Mouse (Mus musculus) neural tube, embryonic 11.5 days (tissue): ENCODE measurements at regions not wholly inside any gene's neighbourhood (a gene's known extent, or its start where the extent isn't known, plus 50 kb on each side); places are given as distances from the start of the nearest gene placed in this dataset.

ENCODE experiments used
- ATAC-seq: fragments of 200-750 bp; cut with Nextera tagmentation; 2 replicates; pipeline ENCODE4 v1.8.0; 2017; ENCODE audit warnings: moderate number of reproducible peaks, mild to moderate bottlenecking, moderate TSS enrichment, moderate library complexity; ENCODE audit not compliant: insufficient read depth, low FRiP score, low TSS enrichment
- DNase-seq: peaks from one replicate; pipeline ENCODE4 v3.0.0-alpha.2; 2015; ENCODE audit warnings: low spot score
- H3K27ac ChIP-seq: fragments of 300-500 bp; sonication (generic); 2 replicates; pipeline ENCODE4 v1.5.1; 2014; ENCODE audit warnings: low read depth, mild to moderate bottlenecking, low read length
- H3K27me3 ChIP-seq: fragments of 300-500 bp; sonication (generic); 2 replicates; pipeline ENCODE4 v1.6.1; 2014; ENCODE audit warnings: mild to moderate bottlenecking, low read length, mixed read lengths; ENCODE audit not compliant: control insufficient read depth, insufficient read depth
- H3K36me3 ChIP-seq: fragments of 300-500 bp; sonication (generic); 2 replicates; pipeline ENCODE4 v1.6.1; 2014; ENCODE audit warnings: mild to moderate bottlenecking, low read length, moderate library complexity, mixed read lengths; ENCODE audit not compliant: control insufficient read depth, insufficient read depth
- H3K4me1 ChIP-seq: fragments of 300-500 bp; sonication (generic); 2 replicates; pipeline ENCODE4 v1.6.1; 2014; ENCODE audit warnings: low read length, mixed read lengths; ENCODE audit not compliant: control insufficient read depth, insufficient read depth
- H3K4me2 ChIP-seq: fragments of 300-500 bp; sonication (generic); 2 replicates; pipeline ENCODE4 v1.6.1; 2014; ENCODE audit warnings: low read depth, mild to moderate bottlenecking, moderate library complexity
- H3K4me3 ChIP-seq: fragments of 300-500 bp; sonication (generic); 2 replicates; pipeline ENCODE4 v1.5.1; 2014; ENCODE audit warnings: low read depth, low read length
- H3K9ac ChIP-seq: fragments of 300-500 bp; sonication (generic); 2 replicates; pipeline ENCODE4 v1.6.1; 2014; ENCODE audit warnings: mild to moderate bottlenecking, low read length
- H3K9me3 ChIP-seq: fragments of 300-500 bp; sonication (generic); 2 replicates; pipeline ENCODE4 v1.6.1; 2016; ENCODE audit warnings: low read length; ENCODE audit not compliant: control insufficient read depth
- WGBS: fragments of 180-500 bp; shearing (Covaris S2); extraction: QIAGEN DNeasy Blood & Tissue Kit; methylation state at CpG from one replicate; pipeline ENCODE4 v1.1.7; 2014; 5-methylcytosine and 5-hydroxymethylcytosine counted together

DNA sequence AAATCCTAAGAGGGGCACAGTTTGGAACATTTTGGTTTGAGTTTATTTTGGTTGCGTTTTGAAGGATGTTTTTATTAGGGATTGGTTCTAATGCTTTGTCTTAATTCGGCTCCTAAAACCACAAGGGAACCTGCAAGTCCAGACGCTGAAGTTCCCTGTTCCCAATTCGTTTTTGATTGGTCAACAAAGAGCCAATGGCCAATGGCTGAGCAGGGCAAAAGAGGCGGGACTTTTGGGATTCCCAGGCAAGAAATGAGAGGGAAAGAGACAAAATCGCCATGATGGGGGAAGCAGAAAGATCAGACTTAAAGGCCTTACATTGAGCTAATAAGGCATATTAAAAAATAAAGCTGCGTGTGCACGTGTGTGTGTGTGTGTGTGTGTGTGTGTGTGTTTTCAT, 76.3 kb downstream of the Cartpt start:
- Histone ChIP-seq H3K9me3 (no peaks in the 10 kb centered on the region), H3K4me1 (no peaks in the 10 kb centered on the region), H3K4me3 (no peak overlapping the region), H3K27me3 (no peaks in the 10 kb centered on the region), H3K27ac (no peak overlapping the region), H3K9ac (no peak overlapping the region), H3K36me3 (no peaks in the 10 kb centered on the region), H3K4me2 (no peak overlapping the region)
- 68% methylated on average over 8 of the region's 8 CpGs for WGBS
- DNase-seq, result no peak
- no peak for ATAC-seq

DNA sequence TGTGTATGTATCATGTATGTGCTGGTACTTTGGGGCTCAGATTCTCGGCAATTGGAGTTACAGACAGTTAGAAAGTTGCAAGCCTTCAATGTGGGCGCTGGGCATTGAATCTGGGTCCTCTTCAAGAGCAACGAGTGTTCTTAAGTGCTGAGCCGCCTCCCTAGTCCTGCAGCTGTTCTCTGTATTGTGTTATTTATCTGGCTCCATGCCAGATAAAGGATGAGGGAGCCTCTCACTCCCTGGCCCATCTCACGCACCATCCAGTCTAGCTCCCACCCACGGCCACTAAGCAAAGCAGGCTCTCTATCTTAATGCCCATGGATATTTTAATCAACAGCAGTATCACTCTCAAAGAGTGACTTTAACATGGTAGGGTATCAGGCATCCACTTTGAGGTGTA, 84.2 kb downstream of the Cartpt start:
- Histone ChIP-seq H3K4me2 (no peak overlapping the region), H3K4me3 (no peak overlapping the region), H3K36me3 (no peaks in the 10 kb centered on the region), H3K27me3 (no peaks in the 10 kb centered on the region), H3K27ac (no peak overlapping the region), H3K9me3 (no peaks in the 10 kb centered on the region), H3K4me1 (no peaks in the 10 kb centered on the region), H3K9ac (no peak overlapping the region)
- WGBS, result 79% methylated on average over 6 of the region's 6 CpGs
- ATAC-seq (no peak), DNase-seq (no peak)

DNA sequence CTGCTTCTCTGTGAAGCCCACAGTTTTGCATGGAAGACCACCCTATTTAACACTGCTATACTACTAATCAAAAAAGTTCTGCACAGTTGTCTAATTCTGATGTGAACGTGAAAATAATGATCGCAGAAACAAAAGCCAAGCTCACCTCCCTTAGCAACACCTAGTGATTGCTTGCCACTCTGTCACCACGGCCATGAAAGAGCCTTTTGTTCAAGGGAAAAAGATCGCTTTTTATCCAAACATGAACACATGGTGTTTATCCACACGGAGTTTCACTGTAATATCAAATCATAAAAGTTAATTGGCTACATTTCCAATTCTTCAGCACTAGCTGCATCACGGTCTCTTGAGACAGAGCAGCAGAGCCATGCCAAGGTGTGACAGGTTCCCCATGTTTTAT, 85.1 kb downstream of the Cartpt start:
- no peaks in the 10 kb centered on the region for H3K4me1 ChIP-seq
- no peak overlapping the region for H3K9ac ChIP-seq
- 74% methylated on average over 6 of the region's 6 CpGs for WGBS
- DNase-seq (no peak), ATAC-seq (no peak)
- no peak overlapping the region for H3K4me3 ChIP-seq
- no peak overlapping the region for H3K4me2 ChIP-seq
- no peaks in the 10 kb centered on the region for H3K9me3 ChIP-seq
- no peak overlapping the region for H3K27ac ChIP-seq
- H3K36me3 ChIP-seq, result no peaks in the 10 kb centered on the region
- no peaks in the 10 kb centered on the region for H3K27me3 ChIP-seq

DNA sequence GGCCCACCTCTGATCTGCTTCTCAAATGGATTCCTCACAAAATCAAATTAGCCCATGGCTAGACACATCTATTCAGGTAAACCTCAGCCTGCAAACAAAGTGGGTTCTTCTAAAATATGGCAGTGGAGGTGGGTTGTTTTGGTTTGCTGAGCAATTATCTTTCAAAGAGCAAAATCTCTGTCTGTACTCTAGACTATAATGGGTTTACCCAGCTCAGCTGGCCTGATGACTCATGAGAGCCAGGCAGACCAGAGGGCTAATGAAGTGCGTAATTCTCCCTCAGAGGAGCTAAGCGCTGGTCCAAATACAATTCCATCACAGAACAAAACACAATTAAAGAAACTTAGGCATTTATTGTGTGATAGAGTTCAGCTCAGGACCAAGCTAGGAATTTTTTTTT, 86.1 kb downstream of the Cartpt start:
- Histone ChIP-seq H3K36me3 (no peaks in the 10 kb centered on the region), H3K9me3 (no peaks in the 10 kb centered on the region), H3K27me3 (no peaks in the 10 kb centered on the region), H3K27ac (no peak overlapping the region), H3K4me1 (no peaks in the 10 kb centered on the region), H3K4me3 (no peak overlapping the region), H3K4me2 (no peak overlapping the region), H3K9ac (no peak overlapping the region)
- DNase-seq (no peak), ATAC-seq (no peak)
- WGBS, result 77% methylated on average over 2 of the region's 2 CpGs

DNA sequence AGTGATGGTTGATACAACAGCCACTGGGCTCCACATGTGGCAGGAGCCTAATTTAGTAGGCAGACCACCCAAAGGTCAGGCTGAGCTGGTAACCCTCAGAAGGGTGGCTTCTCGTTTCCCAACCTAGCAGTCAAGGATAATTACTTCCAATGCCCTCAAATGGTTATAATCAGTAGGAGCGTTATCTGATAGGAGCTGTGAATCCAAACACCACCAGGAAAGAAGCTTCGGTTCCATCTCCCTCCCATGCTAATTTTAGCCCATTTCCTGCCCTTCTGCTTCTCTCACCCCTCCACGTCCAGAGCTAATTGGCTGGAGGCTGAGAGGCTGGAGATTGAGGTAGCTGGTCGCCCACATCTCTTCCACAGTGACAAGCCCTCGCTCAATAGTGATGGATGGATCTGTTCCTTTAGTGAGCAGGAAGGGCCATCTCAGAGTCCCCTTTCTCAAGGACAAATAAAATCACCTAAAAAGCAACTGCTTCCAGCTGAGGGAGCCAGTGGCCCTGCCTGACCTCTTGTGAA, 86.8 kb downstream of the Cartpt start:
- WGBS, result 24% methylated on average over 6 of the region's 6 CpGs
- ATAC-seq (no peak), DNase-seq (no peak)
- H3K4me3 ChIP-seq, result no peak overlapping the region
- H3K27ac ChIP-seq, result no peak overlapping the region
- no peak overlapping the region for H3K9ac ChIP-seq
- no peaks in the 10 kb centered on the region for H3K36me3 ChIP-seq
- no peaks in the 10 kb centered on the region for H3K4me1 ChIP-seq
- H3K27me3 ChIP-seq, result no peaks in the 10 kb centered on the region
- no peak overlapping the region for H3K4me2 ChIP-seq
- no peaks in the 10 kb centered on the region for H3K9me3 ChIP-seq

DNA sequence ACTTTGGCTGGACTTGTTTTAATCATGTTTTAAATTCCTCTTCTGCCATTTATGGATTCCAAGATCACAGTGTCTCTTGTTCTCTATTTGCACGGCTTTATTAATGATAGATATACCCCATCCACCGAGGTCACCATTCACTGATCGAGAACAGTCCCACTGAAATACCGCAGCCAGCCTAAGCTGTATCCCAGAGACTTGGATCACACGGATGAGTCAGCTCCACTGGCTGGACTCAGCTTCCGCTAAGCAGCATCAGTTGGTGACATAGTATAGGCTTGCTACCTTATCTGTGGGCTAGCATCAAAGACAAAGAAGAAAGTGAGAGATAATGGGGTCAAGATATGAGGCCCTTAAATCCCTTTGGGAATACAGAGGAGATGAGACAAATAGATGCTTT, 106.4 kb downstream of the Cartpt start:
- Histone ChIP-seq H3K9me3 (no peaks in the 10 kb centered on the region), H3K9ac (no peak overlapping the region), H3K36me3 (no peaks in the 10 kb centered on the region), H3K4me3 (no peak overlapping the region), H3K4me2 (no peak overlapping the region), H3K27ac (no peak overlapping the region), H3K27me3 (no peaks in the 10 kb centered on the region), H3K4me1 (no peaks in the 10 kb centered on the region)
- DNase-seq (no peak), ATAC-seq (no peak)
- WGBS, result 72% methylated on average over 6 of the region's 6 CpGs

DNA sequence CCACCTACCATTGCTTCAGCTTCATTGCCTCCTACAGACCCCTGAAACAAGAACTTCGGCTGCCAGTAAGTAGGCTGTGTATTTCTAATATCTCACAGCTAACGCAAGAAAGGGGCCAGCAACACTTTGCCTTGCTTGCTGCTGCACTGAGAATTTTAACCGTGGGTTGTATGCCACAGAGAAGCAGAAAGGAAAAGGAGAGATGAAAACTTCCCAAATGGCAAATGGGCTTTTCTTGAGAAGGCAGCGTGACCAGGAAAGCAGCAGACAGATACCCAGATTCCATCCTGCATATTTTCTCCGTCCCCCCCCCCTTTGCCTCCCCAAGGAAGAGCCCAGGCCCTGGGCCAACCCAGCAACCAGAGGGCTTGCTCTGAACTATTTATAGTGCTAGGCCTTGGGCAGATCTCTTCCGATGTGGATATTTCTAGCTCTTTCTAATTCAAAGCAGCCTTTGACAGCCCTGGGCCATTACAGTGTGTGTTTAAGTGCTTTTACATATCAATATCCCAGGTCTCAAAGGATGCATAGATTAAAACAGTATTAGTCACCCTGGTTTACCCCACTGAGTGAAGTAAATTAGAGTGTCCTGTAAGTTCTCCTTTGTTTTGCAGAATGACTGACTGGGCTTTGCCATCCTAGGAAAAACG, 107.0 kb downstream of the Cartpt start:
- DNase-seq (no peak), ATAC-seq (no peak)
- H3K9ac ChIP-seq, result no peak overlapping the region
- no peaks in the 10 kb centered on the region for H3K27me3 ChIP-seq
- no peaks in the 10 kb centered on the region for H3K9me3 ChIP-seq
- H3K4me1 ChIP-seq, result no peaks in the 10 kb centered on the region
- no peak overlapping the region for H3K4me3 ChIP-seq
- WGBS, result 63% methylated on average over 7 of the region's 7 CpGs
- no peak overlapping the region for H3K4me2 ChIP-seq
- no peak overlapping the region for H3K27ac ChIP-seq
- H3K36me3 ChIP-seq, result no peaks in the 10 kb centered on the region

DNA sequence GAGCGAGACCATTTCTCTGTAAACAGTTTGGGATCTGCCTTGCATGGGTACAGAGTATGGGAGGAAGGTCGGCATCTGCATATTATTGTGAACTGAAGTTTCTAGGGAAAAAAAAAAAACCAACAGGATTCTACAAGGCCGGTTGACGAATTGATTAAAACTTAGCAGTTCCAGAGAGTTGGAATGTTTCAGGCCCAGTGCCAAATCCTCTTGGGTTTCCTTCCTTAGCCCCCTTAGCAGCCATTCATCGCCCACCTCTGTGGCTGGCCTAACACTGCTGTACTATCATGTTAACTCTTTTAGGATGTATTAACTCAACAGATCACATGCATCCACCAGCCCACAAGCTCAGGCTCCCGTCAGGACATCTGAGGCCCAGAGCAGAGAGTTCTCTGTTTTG, 107.9 kb downstream of the Cartpt start:
- H3K27me3 ChIP-seq, result no peaks in the 10 kb centered on the region
- no peak for DNase-seq
- 93% methylated on average over 6 of the region's 6 CpGs for WGBS
- H3K36me3 ChIP-seq, result no peaks in the 10 kb centered on the region
- no peak for ATAC-seq
- no peak overlapping the region for H3K4me3 ChIP-seq
- H3K4me1 ChIP-seq, result no peaks in the 10 kb centered on the region
- no peak overlapping the region for H3K9ac ChIP-seq
- H3K4me2 ChIP-seq, result no peak overlapping the region
- H3K27ac ChIP-seq, result no peak overlapping the region
- no peaks in the 10 kb centered on the region for H3K9me3 ChIP-seq

DNA sequence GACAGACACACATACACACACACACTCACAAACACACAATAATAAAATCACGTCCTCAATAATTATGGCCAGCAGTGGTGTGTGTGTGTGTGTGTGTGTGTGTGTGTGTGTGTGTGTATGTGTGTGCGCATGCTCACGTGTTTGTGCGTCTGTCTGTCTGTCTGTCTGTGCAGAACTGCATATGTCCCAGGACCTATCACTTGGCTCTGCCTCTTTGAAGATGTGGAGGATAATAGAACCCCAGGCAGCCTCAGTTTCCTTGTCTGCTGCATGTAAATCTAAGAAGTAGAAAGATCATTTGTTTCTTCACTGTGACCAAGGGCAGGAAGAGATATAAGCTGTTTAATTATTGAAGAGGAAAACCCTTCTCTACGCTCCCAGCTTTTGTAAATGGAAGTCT, 109.9 kb downstream of the Cartpt start:
- ATAC-seq (no peak), DNase-seq (no peak)
- Histone ChIP-seq H3K27me3 (no peaks in the 10 kb centered on the region), H3K9ac (no peak overlapping the region), H3K27ac (no peak overlapping the region), H3K4me1 (no peaks in the 10 kb centered on the region), H3K9me3 (no peaks in the 10 kb centered on the region), H3K4me2 (no peak overlapping the region), H3K4me3 (no peak overlapping the region), H3K36me3 (no peaks in the 10 kb centered on the region)
- 83% methylated on average over 5 of the region's 5 CpGs for WGBS
